ENCODE assay signal across 8 mouse cellular contexts in the genomic region with DNA sequence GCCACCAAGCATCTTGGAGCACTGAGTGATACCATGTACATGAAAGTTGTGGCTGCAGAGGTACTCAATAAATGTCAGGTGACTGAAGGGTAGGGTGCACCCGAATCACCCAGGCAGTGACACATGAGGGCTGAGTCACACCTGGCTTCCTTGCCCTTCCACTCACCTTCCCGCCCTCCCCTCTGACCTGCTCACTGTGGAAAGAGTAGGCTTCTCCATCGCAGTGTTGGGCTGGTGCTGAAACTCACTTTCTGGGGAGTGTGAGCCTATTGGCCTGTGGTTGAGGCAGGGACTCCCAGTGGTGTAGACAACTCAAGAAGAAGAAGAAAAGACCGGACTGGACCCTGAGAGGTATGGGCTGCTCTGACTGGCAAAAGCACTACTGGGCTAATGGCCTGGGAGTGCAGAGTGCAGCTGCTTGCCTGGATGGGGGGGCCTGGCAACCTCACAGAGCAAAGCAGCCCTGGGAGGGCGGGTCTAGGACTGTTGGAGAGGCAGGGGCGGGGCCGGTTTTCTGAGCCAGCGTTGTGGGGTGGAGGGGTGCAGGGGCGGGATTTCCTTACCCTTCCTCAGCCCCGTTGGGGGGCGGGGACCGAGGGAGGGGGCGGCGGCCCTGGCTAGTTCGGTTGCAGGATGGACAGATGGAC. TPM values are rescaled to one million over a fixed set of nuclear protein-coding genes. Genes with fewer than 3 reads are reported as not detected.
DNase-seq lines count a peak whose midpoint lies in the region; ATAC-seq lines count a peak whose summit lies in the region.

No protein-coding gene starts in this region.

- no peak for ATAC-seq in forebrain, embryonic 14.5 days
- no peak for ATAC-seq in forebrain, embryonic 15.5 days (replicated peaks)

- 21% methylated on average over 15 of the region's 15 CpGs for WGBS in forebrain, embryonic 14.5 days
- 23% methylated on average over 15 of the region's 15 CpGs for WGBS in forebrain, embryonic 15.5 days
- WGBS in limb, embryonic 10.5 days, result 19% methylated on average over 15 of the region's 15 CpGs

- peak overlapping the region; percentile 12; the same call in 1 of the 2 replicates for H3K4me2 ChIP-seq in forebrain, embryonic 14.5 days (ENCODE audit: low read length)
- no peak overlapping the region for H3K4me2 ChIP-seq in forebrain, embryonic 15.5 days (replicated peaks)

- no peaks in the 10 kb centered on the region for H3K36me3 ChIP-seq in forebrain, embryonic 14.5 days (ENCODE audit: control insufficient read depth, insufficient read depth, low read length)
- H3K36me3 ChIP-seq in forebrain, embryonic 15.5 days, result no peaks in the 10 kb centered on the region
- H3K36me3 ChIP-seq in limb, embryonic 10.5 days, result no peaks in the 10 kb centered on the region

- no peak overlapping the region for H3K9ac ChIP-seq in forebrain, embryonic 14.5 days (ENCODE audit: low read length)
- H3K9ac ChIP-seq in forebrain, embryonic 15.5 days (replicated peaks), result no peak overlapping the region

- H3K4me1 ChIP-seq in forebrain, embryonic 14.5 days (ENCODE audit: control insufficient read depth, insufficient read depth, low read length), result peaks cover 9% of the 10 kb centered on the region
- peaks cover 18% of the 10 kb centered on the region for H3K4me1 ChIP-seq in forebrain, embryonic 15.5 days
- H3K4me1 ChIP-seq in limb, embryonic 10.5 days, result peaks cover 49% of the 10 kb centered on the region

- H3K27me3 ChIP-seq in forebrain, embryonic 14.5 days (replicated peaks; ENCODE audit: control insufficient read depth, insufficient read depth, low read length), result no peaks in the 10 kb centered on the region
- H3K27me3 ChIP-seq in forebrain, embryonic 15.5 days, result no peaks in the 10 kb centered on the region
- no peaks in the 10 kb centered on the region for H3K27me3 ChIP-seq in limb, embryonic 10.5 days (ENCODE audit: low read depth, poor library complexity, severe bottlenecking)

- no peak overlapping the region for H3K4me3 ChIP-seq in forebrain, embryonic 14.5 days (ENCODE audit: low read depth, low read length)
- no peak overlapping the region for H3K4me3 ChIP-seq in forebrain, embryonic 15.5 days
- peak overlapping the region; percentile 38 for H3K4me3 ChIP-seq in limb, embryonic 10.5 days

- H3K9me3 ChIP-seq in forebrain, embryonic 14.5 days (replicated peaks; ENCODE audit: control insufficient read depth, low read length), result no peaks in the 10 kb centered on the region
- H3K9me3 ChIP-seq in forebrain, embryonic 15.5 days, result no peaks in the 10 kb centered on the region
- no peaks in the 10 kb centered on the region for H3K9me3 ChIP-seq in limb, embryonic 10.5 days (replicated peaks)

- H3K27ac ChIP-seq in forebrain, embryonic 14.5 days (ENCODE audit: low read depth, low read length), result no peak overlapping the region
- no peak overlapping the region for H3K27ac ChIP-seq in forebrain, embryonic 15.5 days (replicated peaks)
- peak overlapping the region; percentile 68 for H3K27ac ChIP-seq in limb, embryonic 10.5 days

- DNase-seq in forebrain, embryonic 14.5 days (ENCODE audit: low spot score), result no peak
- DNase-seq in MN1 (ENCODE audit: low spot score), result peak; percentile 14
- peak; percentile 50 to 65 for DNase-seq in heart, adult 18-20 months
- DNase-seq in limb, embryonic 10.5 days (ENCODE audit: low spot score), result peak; percentile 57
- peak; percentile 28 for DNase-seq in retina, embryonic 14.5 days (ENCODE audit: low spot score)
- DNase-seq in spleen, postnatal 14 days (ENCODE audit: low spot score in 2 of 2), result no peak
- DNase-seq in cerebellum, adult 8-10 months, result no peak

RNA-seq across cellular contexts. Expression of gene Ucn2, which starts 2.0 kb away (rescaled TPM):
- 0.15 and 0.25 TPM in 2 replicates for polyA plus RNA-seq in forebrain, embryonic 14.5 days (2014; fragmentation: Nextera tagmentation; extraction: Ambion mirVana)
- polyA plus RNA-seq in forebrain, embryonic 15.5 days (2015; fragmentation: Nextera tagmentation; extraction: Ambion mirVana), result not detected in 2 replicates
- not detected for total RNA-seq in heart, adult 18-20 months (2021)
- polyA plus RNA-seq in limb, embryonic 10.5 days (2016; fragmentation: Nextera tagmentation; extraction: Ambion mirVana), result not detected in 2 replicates

RNA-seq across cellular contexts. Expression of gene Pfkfb4, which starts 3.8 kb away (rescaled TPM):
- 16.0 and 20.8 TPM in 2 replicates for polyA plus RNA-seq in forebrain, embryonic 14.5 days (2014; fragmentation: Nextera tagmentation; extraction: Ambion mirVana)
- 27.3 and 28.0 TPM in 2 replicates for polyA plus RNA-seq in forebrain, embryonic 15.5 days (2015; fragmentation: Nextera tagmentation; extraction: Ambion mirVana)
- 1 to 10 TPM; 1.3 to 1.6 TPM for total RNA-seq in heart, adult 18-20 months (2021)
- 12.5 and 14.6 TPM in 2 replicates for polyA plus RNA-seq in limb, embryonic 10.5 days (2016; fragmentation: Nextera tagmentation; extraction: Ambion mirVana)

RNA-seq across cellular contexts. Expression of gene Col7a1, which starts 34.4 kb away (rescaled TPM):
- polyA plus RNA-seq in forebrain, embryonic 14.5 days (2014; fragmentation: Nextera tagmentation; extraction: Ambion mirVana), result 1.1 and 1.2 TPM in 2 replicates
- polyA plus RNA-seq in forebrain, embryonic 15.5 days (2015; fragmentation: Nextera tagmentation; extraction: Ambion mirVana), result 1.1 and 2.0 TPM in 2 replicates
- total RNA-seq in heart, adult 18-20 months (2021), result under 1 TPM; 0.31 to 0.60 TPM
- 1.7 and 3.1 TPM in 2 replicates for polyA plus RNA-seq in limb, embryonic 10.5 days (2016; fragmentation: Nextera tagmentation; extraction: Ambion mirVana)

RNA-seq across cellular contexts. Expression of gene Shisa5, which starts 50.5 kb away (rescaled TPM):
- 40.8 and 48.9 TPM in 2 replicates for polyA plus RNA-seq in forebrain, embryonic 14.5 days (2014; fragmentation: Nextera tagmentation; extraction: Ambion mirVana)
- 48.0 and 49.0 TPM in 2 replicates for polyA plus RNA-seq in forebrain, embryonic 15.5 days (2015; fragmentation: Nextera tagmentation; extraction: Ambion mirVana)
- total RNA-seq in heart, adult 18-20 months (2021), result 10 to 100 TPM; 31.4 to 55.0 TPM
- 36.1 and 44.4 TPM in 2 replicates for polyA plus RNA-seq in limb, embryonic 10.5 days (2016; fragmentation: Nextera tagmentation; extraction: Ambion mirVana)

RNA-seq across cellular contexts. Expression of gene Uqcrc1, which starts 51.4 kb away (rescaled TPM):
- 453 TPM in 2 replicates for polyA plus RNA-seq in forebrain, embryonic 14.5 days (2014; fragmentation: Nextera tagmentation; extraction: Ambion mirVana)
- 384 and 386 TPM in 2 replicates for polyA plus RNA-seq in forebrain, embryonic 15.5 days (2015; fragmentation: Nextera tagmentation; extraction: Ambion mirVana)
- total RNA-seq in heart, adult 18-20 months (2021), result 1,000 to 10,000 TPM; 2,230 to 2,333 TPM
- polyA plus RNA-seq in limb, embryonic 10.5 days (2016; fragmentation: Nextera tagmentation; extraction: Ambion mirVana), result 561 and 562 TPM in 2 replicates

Comparison
In these comparisons a context has a peak if more than half of its experiments do, and no peak if none do; other contexts are left out.
1. DNase-seq: peak in MN1 (single experiment), heart, adult 18-20 months (2 of 2), limb, embryonic 10.5 days (single experiment) and retina, embryonic 14.5 days (single experiment); none in forebrain, embryonic 14.5 days (single experiment), spleen, postnatal 14 days (0 of 2) and cerebellum, adult 8-10 months (single experiment).